Mouse (Mus musculus): ENCODE data around the gene Ctf1. TPM values are rescaled to one million over a fixed set of nuclear protein-coding genes. Genes with fewer than 3 reads are reported as not detected.
A peak's percentile ranks its signal among the peaks of the same experiment; 100 is the strongest.

Gene Ctf1
- polyA plus RNA-seq, 1 experiment from 2014 or later, result 19.0 TPM

DNA sequence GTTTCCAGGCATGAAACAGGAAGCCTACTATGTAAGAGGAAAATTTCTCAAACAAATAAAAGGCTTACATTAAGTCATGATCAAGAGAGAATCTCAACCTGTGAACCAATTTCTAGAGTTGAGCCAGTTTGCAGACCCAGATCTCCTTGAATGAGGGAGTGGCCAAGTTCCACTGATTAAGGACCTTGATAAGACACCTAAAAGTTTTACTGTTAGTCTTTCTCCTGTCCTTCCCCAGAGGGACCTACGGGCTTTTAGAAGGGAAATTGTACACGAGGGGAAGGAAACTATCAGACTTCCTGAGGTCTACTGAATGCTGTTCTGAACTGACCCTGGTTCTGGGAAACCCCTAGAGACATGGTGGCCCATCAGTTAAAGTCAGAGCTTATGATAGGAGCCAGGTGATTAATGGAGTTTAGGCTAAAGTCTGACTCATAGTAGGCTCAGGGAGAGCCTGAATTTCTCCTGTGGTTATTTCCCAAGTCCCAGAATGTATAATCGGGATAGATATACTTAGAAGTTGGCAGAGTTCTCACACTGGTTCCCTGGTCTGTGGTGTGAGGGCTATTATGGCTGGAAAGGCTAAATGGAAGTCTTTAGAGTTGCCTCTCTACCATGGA, 11.7 kb upstream of the Ctf1 start:
- Histone ChIP-seq H3K4me2 (ENCODE audit: low read depth, low read length) (no peak overlapping the region), H3K4me3 (ENCODE audit: low read depth, low read length) (no peak overlapping the region), H3K27me3 (ENCODE audit: control insufficient read depth, insufficient read depth, low read length) (no peaks in the 10 kb centered on the region), H3K9me3 (replicated peaks; ENCODE audit: control insufficient read depth, low read length) (no peaks in the 10 kb centered on the region), H3K9ac (replicated peaks; ENCODE audit: low read length) (no peak overlapping the region), H3K27ac (replicated peaks; ENCODE audit: low read depth, low read length) (no peak overlapping the region), H3K4me1 (ENCODE audit: control insufficient read depth, insufficient read depth, low read length) (no peaks in the 10 kb centered on the region), H3K36me3 (replicated peaks; ENCODE audit: control insufficient read depth, insufficient read depth, low read depth, low read length) (no peaks in the 10 kb centered on the region; the same call in 1 of the 2 replicates)
- DNase-seq (ENCODE audit: low spot score) (no peak), ATAC-seq (replicated peaks; ENCODE audit: insufficient number of reproducible peaks, low FRiP score, low TSS enrichment, low read depth) (no peak)
- 81% methylated on average over 3 of the region's 3 CpGs for WGBS

- H3K9me3 ChIP-seq (replicated peaks; ENCODE audit: control insufficient read depth, low read length), result no peaks in the 10 kb centered on the region
- H3K4me3 ChIP-seq (ENCODE audit: low read depth, low read length), result no peak overlapping the region
- H3K27ac ChIP-seq (replicated peaks; ENCODE audit: low read depth, low read length), result no peak overlapping the region
- whole genome bisulfite sequencing, result 92% methylated on average over 8 of the region's 8 CpGs
- H3K4me1 ChIP-seq (ENCODE audit: control insufficient read depth, insufficient read depth, low read length), result no peaks in the 10 kb centered on the region
- no peak overlapping the region for H3K9ac ChIP-seq (replicated peaks; ENCODE audit: low read length)
- H3K27me3 ChIP-seq (ENCODE audit: control insufficient read depth, insufficient read depth, low read length), result no peaks in the 10 kb centered on the region
- ATAC-seq (replicated peaks; ENCODE audit: insufficient number of reproducible peaks, low FRiP score, low TSS enrichment, low read depth) (no peak), DNase-seq (ENCODE audit: low spot score) (no peak)
- H3K4me2 ChIP-seq (ENCODE audit: low read depth, low read length), result no peak overlapping the region
- H3K36me3 ChIP-seq (replicated peaks; ENCODE audit: control insufficient read depth, insufficient read depth, low read depth, low read length), result no peaks in the 10 kb centered on the region; the same call in 1 of the 2 replicates
Observed at GRCm38 (mm10) chr7:127703561-127704178, 8.9 kb upstream of the Ctf1 start.

DNA sequence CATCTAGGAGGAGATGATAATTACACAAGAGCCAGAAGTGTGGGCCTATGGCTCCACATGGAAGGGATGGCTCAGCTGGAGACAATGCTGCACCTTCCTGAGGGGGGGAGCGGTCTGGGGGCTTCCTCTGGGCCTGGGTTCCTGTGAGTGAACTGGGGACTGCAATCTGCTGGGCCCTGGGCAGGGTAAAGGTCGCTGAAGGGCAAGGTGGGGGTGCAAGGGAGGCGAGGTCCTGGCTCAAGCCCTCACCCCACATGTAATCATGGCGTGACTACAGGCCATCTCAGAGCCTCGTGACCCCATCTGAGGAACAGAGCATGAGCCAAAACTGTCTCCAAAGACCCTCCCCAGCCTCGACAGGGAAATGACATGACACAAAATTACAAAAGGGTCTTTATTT, 7.9 kb upstream of the Ctf1 start:
- ATAC-seq (replicated peaks; ENCODE audit: insufficient number of reproducible peaks, low FRiP score, low TSS enrichment, low read depth), result no peak
- no peak overlapping the region for H3K9ac ChIP-seq (replicated peaks; ENCODE audit: low read length)
- no peaks in the 10 kb centered on the region for H3K4me1 ChIP-seq (ENCODE audit: control insufficient read depth, insufficient read depth, low read length)
- H3K4me3 ChIP-seq (ENCODE audit: low read depth, low read length), result no peak overlapping the region
- H3K27ac ChIP-seq (replicated peaks; ENCODE audit: low read depth, low read length), result no peak overlapping the region
- no peaks in the 10 kb centered on the region for H3K36me3 ChIP-seq (replicated peaks; ENCODE audit: control insufficient read depth, insufficient read depth, low read depth, low read length)
- no peaks in the 10 kb centered on the region for H3K9me3 ChIP-seq (replicated peaks; ENCODE audit: control insufficient read depth, low read length)
- no peaks in the 10 kb centered on the region for H3K27me3 ChIP-seq (ENCODE audit: control insufficient read depth, insufficient read depth, low read length)
- H3K4me2 ChIP-seq (ENCODE audit: low read depth, low read length), result no peak overlapping the region
- no peak for DNase-seq (ENCODE audit: low spot score)
- WGBS, result 56% methylated on average over 6 of the region's 6 CpGs

GRCm38 (mm10) chr7:127705706-127706105, 6.8 kb upstream of the Ctf1 start:
- 66% methylated on average over 4 of the region's 4 CpGs for WGBS
- H3K27ac ChIP-seq (replicated peaks; ENCODE audit: low read depth, low read length), result no peak overlapping the region
- no peak overlapping the region for H3K4me3 ChIP-seq (ENCODE audit: low read depth, low read length)

DNA sequence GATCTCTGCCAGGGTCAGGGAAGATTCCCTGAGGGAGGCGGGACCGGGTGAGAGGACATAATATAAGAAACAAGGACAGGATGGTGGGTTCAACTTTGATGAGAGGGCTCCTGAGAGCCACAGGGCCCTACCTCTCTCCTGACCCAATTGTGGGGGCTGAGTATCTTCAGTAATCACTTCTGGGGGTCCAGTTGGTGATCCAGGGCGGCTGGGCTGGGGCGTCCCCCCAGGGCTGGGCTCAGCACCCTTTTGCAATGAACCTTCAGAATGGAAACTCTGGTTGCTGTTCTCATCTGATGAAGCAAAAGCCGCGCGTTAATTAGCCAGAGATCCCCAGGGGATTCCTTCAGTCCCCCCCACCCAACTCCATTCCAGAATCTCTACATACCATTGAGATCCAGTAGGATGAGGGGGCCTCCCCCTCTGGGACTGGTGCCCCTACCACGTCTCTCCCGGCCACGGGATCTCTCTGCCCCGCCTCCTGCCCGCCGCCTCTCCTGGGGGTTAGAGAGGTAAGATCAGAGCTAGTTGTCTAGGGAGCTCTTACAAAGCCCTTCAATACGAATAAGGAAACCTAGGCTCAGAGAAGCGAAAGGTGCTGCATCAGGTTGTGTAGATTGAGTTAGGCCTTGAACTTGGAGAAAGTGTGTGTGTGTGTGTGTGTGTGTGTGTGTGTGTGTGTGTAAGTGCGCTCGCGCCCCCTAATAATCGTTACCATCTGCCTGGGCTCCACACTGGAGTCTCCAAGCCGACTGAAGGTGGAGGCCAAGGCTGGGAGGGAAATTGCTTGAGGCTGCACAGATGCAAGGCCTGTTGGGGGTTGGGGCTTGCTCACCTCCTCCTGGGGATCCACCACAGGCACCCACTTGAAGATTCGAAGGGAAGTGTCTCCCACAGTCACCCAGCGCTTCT, 5.2 kb upstream of the Ctf1 start:
- DNase-seq (ENCODE audit: low spot score) (peak; percentile 86), ATAC-seq (replicated peaks; ENCODE audit: insufficient number of reproducible peaks, low FRiP score, low TSS enrichment, low read depth) (0 out of 2 replicates have a peak, but pooled peaks have one; percentile 5)
- 17% methylated on average over 22 of the region's 22 CpGs for WGBS
- Histone ChIP-seq H3K27ac (replicated peaks; ENCODE audit: low read depth, low read length) (peak overlapping the region; percentile 98), H3K27me3 (ENCODE audit: control insufficient read depth, insufficient read depth, low read length) (no peaks in the 10 kb centered on the region), H3K4me2 (ENCODE audit: low read depth, low read length) (peak overlapping the region; percentile 56), H3K9ac (replicated peaks; ENCODE audit: low read length) (peak overlapping the region; percentile 80), H3K36me3 (replicated peaks; ENCODE audit: control insufficient read depth, insufficient read depth, low read depth, low read length) (no peaks in the 10 kb centered on the region), H3K9me3 (replicated peaks; ENCODE audit: control insufficient read depth, low read length) (no peaks in the 10 kb centered on the region), H3K4me1 (ENCODE audit: control insufficient read depth, insufficient read depth, low read length) (peaks cover 6% of the 10 kb centered on the region), H3K4me3 (ENCODE audit: low read depth, low read length) (peak overlapping the region; percentile 64)

More at GRCm38 (mm10) chr7:127705706-127706105, 6.8 kb upstream of the Ctf1 start:
- DNase-seq (ENCODE audit: low spot score), result no peak
- H3K36me3 ChIP-seq (replicated peaks; ENCODE audit: control insufficient read depth, insufficient read depth, low read depth, low read length), result no peaks in the 10 kb centered on the region
- no peaks in the 10 kb centered on the region for H3K27me3 ChIP-seq (ENCODE audit: control insufficient read depth, insufficient read depth, low read length)
- no peaks in the 10 kb centered on the region for H3K4me1 ChIP-seq (ENCODE audit: control insufficient read depth, insufficient read depth, low read length)
- no peak for ATAC-seq (replicated peaks; ENCODE audit: insufficient number of reproducible peaks, low FRiP score, low TSS enrichment, low read depth)
- H3K9ac ChIP-seq (replicated peaks; ENCODE audit: low read length), result no peak overlapping the region
- no peaks in the 10 kb centered on the region for H3K9me3 ChIP-seq (replicated peaks; ENCODE audit: control insufficient read depth, low read length)
- no peak overlapping the region for H3K4me2 ChIP-seq (ENCODE audit: low read depth, low read length)

GRCm38 (mm10) chr7:127707957-127708206, 4.7 kb upstream of the Ctf1 start:
- H3K4me2 ChIP-seq (ENCODE audit: low read depth, low read length), result peak overlapping the region; percentile 56
- H3K9me3 ChIP-seq (replicated peaks; ENCODE audit: control insufficient read depth, low read length), result no peaks in the 10 kb centered on the region
- ATAC-seq (replicated peaks; ENCODE audit: insufficient number of reproducible peaks, low FRiP score, low TSS enrichment, low read depth) (no peak), DNase-seq (ENCODE audit: low spot score) (no peak)
- H3K27ac ChIP-seq (replicated peaks; ENCODE audit: low read depth, low read length), result peak overlapping the region; percentile 98
- no peaks in the 10 kb centered on the region for H3K27me3 ChIP-seq (ENCODE audit: control insufficient read depth, insufficient read depth, low read length)
- H3K36me3 ChIP-seq (replicated peaks; ENCODE audit: control insufficient read depth, insufficient read depth, low read depth, low read length), result no peaks in the 10 kb centered on the region
- H3K4me3 ChIP-seq (ENCODE audit: low read depth, low read length), result peak overlapping the region; percentile 64
- H3K4me1 ChIP-seq (ENCODE audit: control insufficient read depth, insufficient read depth, low read length), result peaks cover 6% of the 10 kb centered on the region
- H3K9ac ChIP-seq (replicated peaks; ENCODE audit: low read length), result peak overlapping the region; percentile 80
- 1% methylated on average over 5 of the region's 5 CpGs for WGBS

- under 1% methylated on average over 88 of the region's 90 CpGs for WGBS
- Histone ChIP-seq H3K9ac (replicated peaks; ENCODE audit: low read length) (peak within 1 kb of the TSS; percentile 80), H3K27ac (replicated peaks; ENCODE audit: low read depth, low read length) (peak within 1 kb of the TSS; percentile 98), H3K9me3 (replicated peaks; ENCODE audit: control insufficient read depth, low read length) (no peaks in the 10 kb centered on the region), H3K27me3 (ENCODE audit: control insufficient read depth, insufficient read depth, low read length) (no peaks in the 10 kb centered on the region), H3K4me3 (ENCODE audit: low read depth, low read length) (peak within 1 kb of the TSS; percentile 64), H3K4me1 (ENCODE audit: control insufficient read depth, insufficient read depth, low read length) (peaks cover 6% of the 10 kb centered on the region), H3K4me2 (ENCODE audit: low read depth, low read length) (peak within 1 kb of the TSS; percentile 56), H3K36me3 (replicated peaks; ENCODE audit: control insufficient read depth, insufficient read depth, low read depth, low read length) (no peaks in the 10 kb centered on the region)
- DNase-seq (ENCODE audit: low spot score), result peak; percentile 96
- peak; percentile 83 for ATAC-seq (replicated peaks; ENCODE audit: insufficient number of reproducible peaks, low FRiP score, low TSS enrichment, low read depth)
Observed at GRCm38 (mm10) chr7:127708207-127709078, 4.1 kb upstream of the Ctf1 start, which contains the start of gene Bcl7c. TSS of gene Bcl7c (minus strand) at chr7:127708933.

Measured in embryonic facial prominence, embryonic 11.5 days (tissue).